Mouse (Mus musculus) c-Kit-positive CD71-positive TER-119-negative erythroid progenitor cells, embryonic 14.5 days (primary cell): ENCODE data around the gene Araf.
"Not testable (repeated sequence)": the region's sequence is repeated elsewhere in the genome, so short reads cannot be mapped to it uniquely, and the experiment has no call there.

Source experiments
- DNase-seq: peaks from one replicate; pipeline ENCODE4 v3.0.0-alpha.2; 2013; ENCODE audit warnings: low read depth

Araf gene

GRCm38 (mm10) chrX:20797681-20798080 is at the start of gene Araf:
Araf (plus strand) TSS chrX:20797814.
- DNase-seq: no peak

- no peak for DNase-seq
These were observed 48.8 kb upstream of the Araf start for GRCm38 (mm10) chrX:20748829-20749228.

GRCm38 (mm10) chrX:20761201-20761600 is 36.4 kb upstream of the Araf start:
- DNase-seq: no peak

- peak; percentile 70 for DNase-seq
These were observed 26.8 kb upstream of the Araf start for GRCm38 (mm10) chrX:20770697-20771381.

- no peak for DNase-seq
These were observed 25.9 kb upstream of the Araf start for GRCm38 (mm10) chrX:20771666-20772065.

- DNase-seq: no peak
These were observed 22.2 kb upstream of the Araf start for GRCm38 (mm10) chrX:20775271-20776016.

GRCm38 (mm10) chrX:20777619-20778018 is 20.0 kb upstream of the Araf start:
- no peak for DNase-seq

GRCm38 (mm10) chrX:20787309-20787708 is 10.3 kb upstream of the Araf start:
- DNase-seq: peak; percentile 42

- no peak for DNase-seq
These were observed 5.2 kb upstream of the Araf start for GRCm38 (mm10) chrX:20792417-20792816.

GRCm38 (mm10) chrX:20793230-20793629 is 4.4 kb upstream of the Araf start:
- DNase-seq: no peak

- no peak for DNase-seq
These were observed 3.4 kb upstream of the Araf start for GRCm38 (mm10) chrX:20794229-20794628.

GRCm38 (mm10) chrX:20798141-20798796 is 655 bp downstream of the Araf start:
- DNase-seq: peak; percentile 63

- DNase-seq: no peak
These were observed 1.2 kb downstream of the Araf start for GRCm38 (mm10) chrX:20798797-20799147.

- DNase-seq: no peak
These were observed 3.8 kb downstream of the Araf start for GRCm38 (mm10) chrX:20801456-20801855.

GRCm38 (mm10) chrX:20804301-20804700 is 6.7 kb downstream of the Araf start:
- not testable (repeated sequence) for DNase-seq

GRCm38 (mm10) chrX:20806295-20806694 is 8.7 kb downstream of the Araf start:
- DNase-seq: no peak

GRCm38 (mm10) chrX:20816974-20817373 is 19.4 kb downstream of the Araf start:
- DNase-seq: no peak

GRCm38 (mm10) chrX:20819204-20819628 is 21.6 kb downstream of the Araf start:
- DNase-seq: peak; percentile 58

- peak; percentile 20 for DNase-seq
These were observed 22.3 kb downstream of the Araf start for GRCm38 (mm10) chrX:20819708-20820426.

- no peak for DNase-seq
These were observed 31.3 kb downstream of the Araf start for GRCm38 (mm10) chrX:20828934-20829333.

GRCm38 (mm10) chrX:20847232-20847631 is 49.6 kb downstream of the Araf start:
- DNase-seq: no peak

- no peak for DNase-seq
These were observed 50.2 kb downstream of the Araf start for GRCm38 (mm10) chrX:20847816-20848215.
